Mouse (Mus musculus) kidney, adult 2 months (tissue): ENCODE data around the gene D130043K22Rik.

ENCODE experiments used
- CTCF ChIP-seq: fragments of 200-500 bp; conservative IDR thresholded peaks from 2 replicates; pipeline ENCODE4 v1.5.1; 2011; ENCODE audit warnings: low read depth, mild to moderate bottlenecking, control low read depth, low read length, moderate library complexity, mixed read lengths; ENCODE audit not compliant: insufficient read depth, insufficient read length
- POLR2A ChIP-seq: fragments of 200-500 bp; IDR thresholded peaks from one replicate; pipeline ENCODE4 v1.6.1; 2011; ENCODE audit warnings: low read depth, low read length, control low read depth

- TF ChIP-seq POLR2A = no peak
- no peak for TF ChIP-seq CTCF
These were observed 7.1 kb downstream of the D130043K22Rik start for GRCm38 (mm10) chr13:24851989-24852388.
